Mouse (Mus musculus) left cerebral cortex, adult 6 months (tissue): ENCODE data around the gene Tmprss11d. TPM values are rescaled to one million over a fixed set of nuclear protein-coding genes. Genes with fewer than 3 reads are reported as not detected.

Experiments used
- long read RNA-seq, 2 experiments: library from polyadenylated mRNA; unstranded; transcript quantifications; one replicate each; pipeline ENCODE4 v2.0.0; 2019 to 2020
- polyA plus RNA-seq: library from polyadenylated mRNA; unstranded; fragments of <200 nt; fragmentation: Nextera tagmentation; gene quantifications from 2 replicates; pipeline ENCODE4 v1.2.3, GENCODE M21; 2021

Gene Tmprss11d
- not detected in 2 replicates for polyA plus RNA-seq
- long read RNA-seq, experiment 1 = 0 reads
- long read RNA-seq, experiment 2 = 0 reads

DNA sequence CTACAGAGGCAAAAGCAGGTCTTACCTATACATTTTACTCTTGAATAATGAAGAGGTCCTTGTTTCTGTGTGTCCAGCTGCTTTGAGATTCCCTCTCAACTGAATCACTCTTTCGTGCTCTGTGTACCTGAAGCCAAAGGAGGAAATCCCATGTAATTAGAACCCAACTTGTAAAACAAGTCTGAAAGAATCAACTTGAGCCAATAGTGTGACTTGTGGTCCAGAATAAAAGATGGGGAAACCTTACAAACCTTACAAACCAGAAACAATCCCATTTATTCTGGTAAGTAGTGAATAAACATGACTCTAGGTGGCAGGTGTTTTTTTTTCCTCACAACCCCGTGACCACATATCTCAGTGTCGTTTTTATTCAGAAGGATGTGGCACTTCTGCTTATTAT lies at the start of gene Tmprss11d:
Gene Tmprss11d, minus strand, starts transcription at position 101 of the 400 bp plus-strand sequence.

GRCm38 (mm10) chr5:86289208-86289607 lies 84.0 kb downstream of the Tmprss11d start, which contains the start of gene Tmprss11c:
TSS of gene Tmprss11c (minus strand) at chr5:86289308.

Other genes starting within 250 kb of the Tmprss11d start
- 1.9 TPM in 2 replicates for gene Uba6, start 200.6 kb downstream of the Tmprss11d start, polyA plus RNA-seq
- gene Gnrhr, start 175.5 kb downstream of the Tmprss11d start, polyA plus RNA-seq = not detected in 2 replicates
- not detected in 2 replicates for gene Tmprss11c, start 84.1 kb downstream of the Tmprss11d start, polyA plus RNA-seq
- not detected in 2 replicates for gene Tmprss11a, start 95.6 kb upstream of the Tmprss11d start, polyA plus RNA-seq
- gene Tmprss11g, start 145.2 kb upstream of the Tmprss11d start, polyA plus RNA-seq = not detected in 2 replicates